ENCODE assay signal across 19 mouse cellular contexts in the genomic region with DNA sequence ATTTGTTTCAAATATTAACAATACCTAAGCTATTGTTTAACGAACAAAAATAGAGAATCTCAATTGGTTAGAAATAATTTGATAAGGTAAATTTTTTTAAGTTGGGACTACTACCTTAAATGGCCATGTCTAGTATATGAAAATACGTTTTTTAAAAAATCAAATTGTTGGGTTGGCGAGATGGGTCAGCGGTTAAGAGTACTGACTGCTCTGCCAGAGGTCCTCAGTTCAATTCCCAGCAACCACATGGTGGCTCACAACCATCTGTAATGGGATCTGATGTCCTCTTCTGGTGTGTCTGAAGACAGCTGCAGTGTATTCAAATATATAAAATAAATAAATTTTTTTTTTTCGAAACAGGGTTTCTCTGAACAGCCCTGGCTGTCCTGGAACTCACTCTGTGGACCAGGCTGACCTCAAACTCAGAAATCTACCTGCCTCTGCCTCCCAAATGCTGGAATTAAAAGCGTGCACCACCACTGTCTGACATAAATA. TPM values are rescaled to one million over a fixed set of nuclear protein-coding genes. Genes with fewer than 3 reads are reported as not detected.
DNase-seq lines count a peak whose midpoint lies in the region; TF ChIP-seq lines count a peak whose summit lies in the region.
"Not testable (repeated sequence)": the region's sequence is repeated elsewhere in the genome, so short reads cannot be mapped to it uniquely, and the experiment has no call there.
"Had no signal": no experiment of that assay in that cellular context is flagged by ENCODE, and none has a peak within 500 bp of the region (broad histone marks: within the 10 kb centered on the region; RNA-seq: fewer than 3 reads in every experiment).

No protein-coding gene starts in this region.

- TF ChIP-seq RAD21 in MEL (IDR thresholded peaks at IDR 0.05; ENCODE audit: low read depth, low read length), result not testable (repeated sequence)

- peaks cover 29 to 52% of the 10 kb centered on the region in 2 experiments for H3K4me1 ChIP-seq in MEL (ENCODE audit: control insufficient read depth in 1 of 2, insufficient read depth in 2 of 2, low read length in 2 of 2)

- not testable (repeated sequence) for TF ChIP-seq POLR2A in MEL (IDR thresholded peaks at IDR 0.05; ENCODE audit: control insufficient read depth in 1 of 2, insufficient read depth in 1 of 2, low read depth in 1 of 2, low read length in 2 of 2, poor library complexity in 1 of 2)

- DNase-seq in MEL (ENCODE audit: low read depth, low spot score), result not testable (repeated sequence)
- peak; percentile 23 for DNase-seq in heart, adult 11 months

- peak overlapping the region in 1 of 2 experiments; percentile 1; a peak in 1 of 4 replicates for H3K4me3 ChIP-seq in MEL (ENCODE audit: control insufficient read depth in 1 of 2, insufficient read depth in 1 of 2, low read depth in 2 of 2, low read length in 2 of 2)

- TF ChIP-seq CTCF in MEL (IDR thresholded peaks at IDR 0.05 in 2 of 3, conservative IDR thresholded peaks at IDR 0.05 in 1 of 3; ENCODE audit: control insufficient read depth in 1 of 3, insufficient read depth in 1 of 3, low read depth in 2 of 3, low read length in 3 of 3, poor library complexity in 1 of 3, severe bottlenecking in 1 of 3), result not testable (repeated sequence)

- peak overlapping the region; percentile 96 for H3K27ac ChIP-seq in MEL (ENCODE audit: control insufficient read depth, low read depth, low read length)

- peak overlapping the region; percentile 62 for H3K9ac ChIP-seq in MEL (ENCODE audit: control insufficient read depth, low read depth, low read length, poor library complexity, severe bottlenecking)

- not testable (repeated sequence) for TF ChIP-seq EP300 in MEL (IDR thresholded peaks at IDR 0.05; ENCODE audit: low read depth in 1 of 2, low read length in 2 of 2)

- not testable (repeated sequence) for H3K9me3 ChIP-seq in MEL (replicated peaks; ENCODE audit: insufficient read depth, low read length)

- not testable (repeated sequence) for H3K79me2 ChIP-seq in MEL (ENCODE audit: control insufficient read depth, insufficient read depth, low read length, poor library complexity)

- H3K36me3 ChIP-seq in MEL (ENCODE audit: control insufficient read depth in 1 of 2, insufficient read depth in 2 of 2, low read length in 2 of 2), result peaks cover 0 to 48% of the 10 kb centered on the region in 2 experiments; a peak in 2 of 4 replicates

- H3K27me3 ChIP-seq in MEL (ENCODE audit: control insufficient read depth in 1 of 2, insufficient read depth in 2 of 2, low read length in 2 of 2), result not testable (repeated sequence)

TF ChIP-seq in MEL, 35 proteins besides CTCF, POLR2A, EP300 and RAD21:
- TF ChIP-seq ZNF384 (IDR thresholded peaks at IDR 0.05; ENCODE audit: low read depth, low read length) (0 out of 2 replicates have a peak, but pooled peaks have one; percentile 17), CHD1 (IDR thresholded peaks at IDR 0.05; ENCODE audit: low read depth, low read length) (peak; percentile 95), HCFC1 (IDR thresholded peaks at IDR 0.05; ENCODE audit: low read depth, low read length) (0 out of 2 replicates have a peak, but pooled peaks have one; percentile 14)

RNA-seq across cellular contexts. Expression of a gene that starts 9.7 kb away (rescaled TPM):
- total RNA-seq in MEL (2012; rRNA removed), result not detected in 2 replicates
- polyA plus RNA-seq in MEL (2012; ENCODE audit: insufficient read depth in 1 of 2, insufficient read length in 2 of 2, low read depth in 1 of 2, low replicate concordance in 2 of 2, missing spikeins in 1 of 2), result not detected
- total RNA-seq: adrenal gland, adult 18-20 months; adrenal gland, adult 2 months; adrenal gland, adult 8-10 months; adrenal gland, postnatal 10 days; adrenal gland, postnatal 14 days; adrenal gland, postnatal 25 days; adrenal gland, postnatal 36 days; adrenal gland, postnatal 4 days; CH12.LX; ES-E14 had no signal
- polyA plus RNA-seq: activated CD4-positive, CD25-positive, alpha-beta regulatory T cell, adult 4 months; adrenal gland, adult 2 months; brain, embryonic 14.5 days; C2C12; CD4-positive, CD25-positive, alpha-beta regulatory T cell, adult 4 months; cerebellum, adult 2 months; G1E; Patski had no signal

RNA-seq across cellular contexts. Expression of a gene that starts 35.7 kb away (rescaled TPM):
- total RNA-seq in MEL (2012; rRNA removed), result 52.7 and 55.7 TPM in 2 replicates
- polyA plus RNA-seq in MEL (2012; ENCODE audit: insufficient read depth in 1 of 2, insufficient read length in 2 of 2, low read depth in 1 of 2, low replicate concordance in 2 of 2, missing spikeins in 1 of 2), result 10 to 100 TPM in 1 of 2 experiments, not detected in 1; 76.5 TPM
